Mouse (Mus musculus) thymus, adult 2 months (tissue): ENCODE results near the gene Nr1h2.

ENCODE experiments used
- CTCF ChIP-seq: fragments of 200-500 bp; IDR thresholded peaks from 2 replicates; pipeline ENCODE4 v1.5.1; 2012; ENCODE audit warnings: mild to moderate bottlenecking, control low read depth, low read length, moderate library complexity, borderline replicate concordance; ENCODE audit not compliant: control insufficient read depth, poor library complexity, insufficient read depth; ENCODE audit errors: extremely low read depth
- POLR2A ChIP-seq: fragments of 200-500 bp; IDR thresholded peaks from 2 replicates; pipeline ENCODE4 v1.6.1; 2012; ENCODE audit warnings: mild to moderate bottlenecking, low read length, control low read depth, moderate library complexity; ENCODE audit not compliant: control insufficient read depth, poor library complexity, insufficient read depth; ENCODE audit errors: extremely low read depth

DNA sequence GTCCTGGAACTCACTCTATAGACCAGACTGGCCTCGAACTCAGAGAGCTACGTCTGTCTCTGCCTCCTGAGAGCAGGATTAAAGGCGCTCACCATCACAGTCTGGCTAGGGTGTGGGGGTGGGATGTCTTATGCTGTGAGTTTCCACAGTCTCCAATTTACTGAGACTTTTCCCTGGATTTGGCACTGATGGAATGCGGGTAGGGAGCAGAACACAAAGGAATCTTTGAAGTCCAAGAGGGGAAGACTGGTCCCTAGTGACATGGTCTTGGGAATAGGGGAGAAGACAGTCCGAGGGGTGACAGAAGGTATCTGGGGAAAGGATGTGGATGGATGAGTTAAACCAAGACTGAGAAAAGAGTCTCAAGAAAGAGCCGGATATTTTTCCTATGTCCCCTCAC, 33.9 kb upstream of the Nr1h2 start:
- no peak for TF ChIP-seq CTCF
- no peak for TF ChIP-seq POLR2A
